Mouse (Mus musculus) left cerebral cortex, adult 11 months (tissue): ENCODE results near the gene Ap1ar.

ENCODE experiments used
- DNase-seq: peaks from one replicate; pipeline ENCODE4 v3.0.0; 2022; ENCODE audit warnings: low spot score

The Ap1ar gene

DNA sequence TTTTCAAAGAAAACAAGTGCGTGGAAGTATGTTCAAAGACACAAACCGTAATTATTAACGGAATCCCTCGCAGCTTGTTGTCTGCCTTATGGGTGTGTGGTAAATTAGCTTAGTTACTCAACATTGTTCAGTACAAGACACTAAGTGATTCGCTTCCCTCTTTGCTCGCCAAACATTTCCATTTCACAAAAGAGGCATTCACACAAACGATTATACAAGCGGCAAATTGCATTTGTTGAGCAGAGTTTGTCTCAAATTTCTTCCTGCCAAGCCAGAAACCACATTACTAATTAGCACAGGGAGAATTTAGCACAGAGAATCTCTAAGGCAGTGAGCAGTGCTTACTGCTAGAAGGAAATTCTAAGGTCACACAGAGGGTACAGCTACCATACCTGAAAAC lies 4.6 kb upstream of the Ap1ar start:
- DNase-seq, result no peak

GRCm38 (mm10) chr3:127837972-127838644 lies 785 bp upstream of the Ap1ar start:
- DNase-seq, result no peak

- DNase-seq, result peak; percentile 11
These were observed 547 bp downstream of the Ap1ar start for GRCm38 (mm10) chr3:127836798-127837153.

DNA sequence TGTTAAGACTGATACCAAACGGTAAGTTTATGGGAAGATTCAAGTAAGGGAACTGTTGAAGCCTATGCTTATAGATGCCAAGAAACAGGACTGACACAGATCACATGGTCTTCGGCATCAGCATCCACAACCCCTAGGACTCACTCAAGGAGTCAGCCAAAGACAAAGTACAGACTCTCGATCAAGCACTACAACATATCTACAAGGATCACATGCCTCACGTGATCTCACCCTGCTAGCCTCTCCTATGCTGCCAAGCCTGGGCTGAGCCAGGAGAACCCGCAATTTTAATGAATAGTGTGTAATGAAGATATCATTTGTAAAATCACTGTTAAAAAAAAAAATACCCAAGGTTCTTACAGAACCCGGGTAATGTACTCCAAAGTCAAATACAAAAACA lies 1.7 kb downstream of the Ap1ar start:
- DNase-seq, result no peak

- no peak for DNase-seq
These were observed 3.3 kb downstream of the Ap1ar start for GRCm38 (mm10) chr3:127834040-127834439.

DNA sequence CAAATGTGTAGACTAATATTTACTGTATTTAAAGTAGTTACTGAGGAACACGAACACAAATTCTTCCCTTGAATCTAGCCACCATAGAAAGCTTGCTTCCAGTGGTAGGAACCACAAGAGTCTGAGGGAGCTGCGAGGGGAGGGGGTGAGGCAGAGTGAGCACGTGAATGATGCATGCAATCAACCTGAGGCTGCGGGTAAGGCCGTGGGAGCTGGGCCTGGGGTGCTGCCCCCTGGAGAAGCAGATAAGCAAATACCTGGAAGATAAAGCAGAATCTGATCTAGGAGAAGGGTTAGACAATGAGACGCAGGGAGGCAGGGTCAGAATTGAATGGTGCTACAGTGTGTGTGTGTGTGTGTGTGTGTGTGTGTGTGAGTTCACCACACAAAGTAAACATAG lies 6.2 kb downstream of the Ap1ar start:
- DNase-seq, result no peak

DNA sequence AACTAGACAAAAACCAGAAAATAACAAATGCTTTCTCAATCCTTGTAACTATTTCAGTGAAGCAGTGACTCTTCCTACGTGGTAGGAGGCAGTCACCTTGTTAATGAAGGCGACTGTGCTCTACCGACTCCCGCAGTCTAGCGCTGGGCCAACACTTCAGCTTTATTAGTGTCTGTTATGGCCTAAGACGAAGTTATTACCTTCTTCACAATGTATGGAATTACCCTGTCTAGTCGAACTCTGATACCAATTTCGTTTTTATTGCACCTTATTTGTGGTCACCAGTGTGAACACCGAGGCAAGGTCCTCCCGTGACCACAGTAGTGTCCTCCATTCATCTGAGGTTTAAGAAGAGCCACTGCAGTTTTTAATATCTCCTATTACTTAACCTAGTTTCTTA lies 7.1 kb downstream of the Ap1ar start:
- no peak for DNase-seq

DNA sequence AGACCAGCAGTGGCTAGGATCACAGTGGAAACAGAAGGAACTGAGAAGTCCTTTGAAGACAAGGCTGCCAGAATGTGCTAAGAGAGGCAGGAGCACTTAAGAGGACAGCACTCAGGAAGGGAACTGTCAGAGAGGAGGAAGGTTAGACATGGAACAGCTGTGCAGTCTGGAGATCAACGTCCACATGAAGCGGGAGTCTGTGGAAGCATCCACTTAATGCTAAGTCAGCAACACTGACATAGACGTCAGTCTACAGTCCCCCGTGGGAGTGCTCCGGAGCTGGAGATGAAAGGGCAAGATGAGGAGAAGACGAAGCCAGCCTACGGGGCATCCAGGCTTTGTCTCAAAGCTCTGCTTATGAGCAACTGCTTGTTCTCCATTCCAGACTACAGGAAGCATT lies 10.2 kb downstream of the Ap1ar start:
- DNase-seq, result no peak

- DNase-seq, result no peak
These were observed 10.8 kb downstream of the Ap1ar start for GRCm38 (mm10) chr3:127826503-127826902.

DNA sequence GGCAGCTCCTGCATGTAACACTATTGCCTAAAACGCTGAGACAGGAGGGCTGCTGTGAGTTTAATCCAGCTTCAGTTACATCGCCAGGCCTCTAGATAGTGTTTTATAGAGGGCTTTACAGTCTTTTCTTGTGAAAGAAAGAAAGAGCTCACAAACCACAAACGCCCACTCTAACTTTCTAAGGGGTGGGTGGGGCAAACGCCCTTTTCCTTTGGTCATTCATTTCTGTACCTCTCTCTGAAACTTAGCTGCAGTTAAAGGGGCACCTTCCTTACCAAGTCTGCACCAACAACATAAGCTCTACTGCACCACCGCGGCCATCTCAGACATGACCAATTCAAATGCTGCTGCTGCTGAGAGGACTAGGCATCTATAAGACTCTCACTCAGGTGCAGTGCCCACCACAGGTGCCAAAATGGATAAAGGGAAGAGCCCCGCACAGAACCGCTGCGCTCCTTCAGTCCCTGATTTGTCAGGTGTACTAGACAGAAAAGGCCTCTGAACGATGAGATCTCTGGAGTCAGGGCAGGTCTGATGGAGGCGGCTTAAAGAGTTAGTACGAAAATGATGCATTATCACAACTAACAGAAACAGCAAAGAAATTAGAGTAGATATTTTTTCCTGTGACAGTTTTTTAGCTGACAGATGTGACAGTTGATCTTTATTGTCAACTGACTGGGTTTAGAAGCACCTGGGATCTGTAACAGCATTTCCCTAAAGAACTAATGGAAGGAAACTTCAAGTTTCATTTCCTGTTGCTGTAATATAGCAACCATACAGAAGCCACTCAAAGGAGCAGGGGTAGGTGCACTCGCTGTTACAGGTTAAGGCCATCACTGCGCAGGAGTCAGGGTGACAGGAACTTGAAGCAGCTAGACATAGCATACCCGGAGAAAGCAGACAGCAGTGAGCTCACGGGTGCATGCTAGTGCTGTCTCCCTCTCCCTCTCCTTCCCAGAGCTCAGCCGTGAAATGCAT lies 13.1 kb downstream of the Ap1ar start:
- DNase-seq, result no peak

DNA sequence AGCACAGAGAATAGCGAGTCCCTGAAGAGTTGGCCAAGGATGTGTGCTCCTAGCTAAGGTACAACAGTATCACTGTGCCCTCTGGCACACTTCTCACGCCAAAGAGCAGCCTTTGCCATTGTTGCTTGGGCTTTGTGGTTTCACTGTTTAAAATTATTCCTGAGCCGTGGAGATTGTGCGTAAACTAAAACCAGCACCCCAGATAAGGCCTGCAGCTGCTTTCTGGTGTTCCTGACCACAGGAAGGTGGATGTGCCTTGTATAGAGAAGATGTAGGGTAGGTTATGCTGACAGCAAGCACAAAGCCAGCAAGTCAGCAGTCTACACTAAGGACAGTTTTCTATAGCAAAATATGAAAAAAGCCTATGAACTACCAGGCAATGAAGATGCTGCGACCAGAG lies 16.1 kb downstream of the Ap1ar start:
- no peak for DNase-seq

DNA sequence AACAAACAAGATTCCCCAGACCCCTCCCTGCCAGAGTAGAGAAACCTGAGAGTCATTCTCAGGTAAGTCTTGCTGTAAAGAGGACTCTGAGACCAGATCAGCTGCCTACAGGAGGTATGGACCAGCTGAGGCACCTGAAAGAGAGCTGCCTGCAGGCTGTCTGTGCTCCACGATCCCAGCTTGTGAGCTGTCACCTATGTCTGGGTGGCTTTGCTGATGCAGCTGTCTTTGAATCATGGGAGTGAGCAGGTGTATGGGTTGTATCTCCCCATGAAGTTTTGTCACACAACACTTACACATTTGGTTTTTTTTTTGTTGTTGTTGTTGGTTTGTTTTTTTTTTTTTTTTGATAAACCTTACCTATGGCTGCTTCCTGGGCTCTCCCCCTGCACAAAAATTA lies 16.9 kb downstream of the Ap1ar start:
- no peak for DNase-seq

DNA sequence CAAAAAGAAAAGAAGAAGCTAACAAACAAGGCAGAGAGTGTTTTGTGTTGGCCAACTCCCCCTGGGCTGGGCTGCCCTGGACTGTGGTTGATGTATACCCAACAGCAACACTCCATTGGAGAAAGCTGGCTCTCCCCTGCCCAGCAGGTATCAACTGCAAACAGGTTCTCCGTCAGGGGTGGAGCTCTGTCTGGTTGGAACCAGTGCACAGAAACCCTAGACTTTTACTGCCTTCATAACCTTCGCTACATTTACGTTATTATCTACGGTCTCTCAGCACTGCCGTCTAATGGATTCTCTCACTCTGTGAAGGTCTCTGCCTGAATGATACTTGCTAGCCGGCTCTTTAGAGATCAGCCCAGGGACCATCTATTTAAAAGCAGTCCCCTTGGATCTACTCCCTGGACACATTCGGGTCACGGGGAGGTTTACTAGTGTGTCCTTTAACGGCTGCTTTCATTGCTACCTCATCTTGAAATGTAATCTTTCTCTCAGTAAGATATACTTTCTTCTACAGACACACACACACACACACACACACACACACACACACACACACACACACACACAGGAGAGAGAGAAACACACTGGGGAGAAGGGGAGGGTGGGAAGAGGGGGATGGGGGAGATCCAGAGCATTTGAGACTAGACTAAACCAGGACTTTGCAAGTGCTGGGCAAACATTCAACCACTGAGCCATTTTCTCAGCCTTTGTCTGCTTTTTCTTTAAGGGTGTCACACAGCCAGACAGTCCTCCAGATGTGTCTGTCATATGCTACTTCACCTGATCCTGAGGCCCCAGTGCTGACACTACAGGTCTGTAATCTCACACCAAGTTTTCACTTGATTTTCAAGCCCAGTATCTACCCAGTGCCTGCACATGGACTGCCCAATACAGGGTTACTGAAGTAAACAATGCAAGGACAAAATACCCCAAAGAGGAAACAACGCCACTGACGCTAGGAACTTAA lies 18.3 kb downstream of the Ap1ar start:
- no peak for DNase-seq

- no peak for DNase-seq
These were observed 20.1 kb downstream of the Ap1ar start for GRCm38 (mm10) chr3:127817120-127817683.

GRCm38 (mm10) chr3:127809103-127809502 lies 28.2 kb downstream of the Ap1ar start:
- DNase-seq, result no peak

- no peak for DNase-seq
These were observed 29.5 kb downstream of the Ap1ar start for GRCm38 (mm10) chr3:127807846-127808245.

- no peak for DNase-seq
These were observed 31.3 kb downstream of the Ap1ar start for GRCm38 (mm10) chr3:127805991-127806390.

- DNase-seq, result no peak
These were observed 32.3 kb downstream of the Ap1ar start for GRCm38 (mm10) chr3:127805071-127805470.

DNA sequence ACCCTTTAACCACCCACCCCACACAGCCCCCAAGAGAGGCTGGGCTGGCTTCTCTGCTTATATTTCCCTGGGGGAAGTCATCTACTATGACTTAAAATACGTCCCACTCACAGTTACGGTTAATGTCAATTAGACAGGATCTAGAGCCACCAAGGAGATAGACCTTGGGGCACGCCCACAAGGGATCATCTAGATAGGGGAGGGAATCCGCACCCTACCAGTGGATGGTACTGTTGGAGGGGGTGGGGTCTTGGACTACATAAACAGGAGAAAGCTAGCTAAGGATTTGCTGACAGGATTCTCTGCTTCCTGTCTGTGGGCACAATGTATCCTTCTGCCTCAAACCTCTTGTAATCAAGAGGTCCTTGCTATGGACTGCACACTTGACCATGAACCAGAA lies 32.9 kb downstream of the Ap1ar start:
- DNase-seq, result no peak

DNA sequence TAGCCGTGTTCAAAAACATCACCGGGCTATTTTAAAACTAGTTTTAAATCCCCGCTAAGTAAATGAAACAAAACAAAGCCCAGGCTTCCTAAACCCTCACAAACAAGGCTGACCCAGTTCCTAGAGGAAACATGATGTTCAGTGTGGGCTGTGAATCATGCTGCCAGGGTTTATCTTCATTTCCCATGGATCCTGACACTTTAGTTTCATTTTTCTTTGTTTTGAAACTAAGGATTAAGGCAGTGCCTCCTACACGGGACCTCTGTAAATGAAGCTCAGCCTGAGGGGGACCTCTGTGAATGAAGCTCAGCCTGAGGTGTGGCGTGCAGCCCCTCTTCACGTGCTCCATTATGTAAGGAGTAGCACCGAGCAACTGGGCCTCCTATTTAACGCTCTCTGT lies 34.5 kb downstream of the Ap1ar start:
- no peak for DNase-seq

GRCm38 (mm10) chr3:127801162-127801561 lies 36.2 kb downstream of the Ap1ar start:
- no peak for DNase-seq

DNA sequence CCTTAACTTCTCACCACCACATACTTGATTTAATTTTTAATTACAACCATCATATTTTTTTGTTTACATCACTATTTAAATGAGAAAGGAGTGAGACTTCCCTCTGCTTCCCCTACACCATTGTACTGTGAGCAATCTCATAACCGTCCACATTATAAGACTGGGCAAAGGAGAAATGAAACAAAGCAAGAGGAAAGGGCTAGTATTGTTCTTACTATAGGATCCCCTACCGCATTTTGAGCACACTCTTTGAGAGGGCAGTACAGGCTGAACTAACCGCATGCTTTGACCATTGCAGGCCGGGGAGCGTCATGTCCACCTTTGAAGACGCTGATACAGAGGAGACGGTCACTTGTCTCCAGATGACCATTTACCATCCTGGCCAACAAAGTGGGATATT lies 41.1 kb downstream of the Ap1ar start:
- DNase-seq, result no peak
